Mouse (Mus musculus) embryonic stem cell, embryonic (primary cell): ENCODE measurements around the gene Tbc1d4.

Source experiments
- CTCF ChIA-PET, 4 experiments: fragments of 300-600 bp in 2 of 4; fragments of 350-600 bp in 2 of 4; sonication (Branson Sonifier 250); formaldehyde crosslinking; loops; one replicate each; lab custom pipeline; 2022; ENCODE audit warnings: inconsistent platforms in 2 of 4; lab: Charles Lee
- POLR2A ChIA-PET, 4 experiments: fragments of 300-600 bp in 2 of 4; fragments of 350-600 bp in 2 of 4; sonication (Branson Sonifier 250); formaldehyde crosslinking; loops; one replicate each; lab custom pipeline; 2022; ENCODE audit warnings: antibody characterized with exemption in 4 of 4, inconsistent platforms in 1 of 4; lab: Charles Lee

Tbc1d4 gene

DNA sequence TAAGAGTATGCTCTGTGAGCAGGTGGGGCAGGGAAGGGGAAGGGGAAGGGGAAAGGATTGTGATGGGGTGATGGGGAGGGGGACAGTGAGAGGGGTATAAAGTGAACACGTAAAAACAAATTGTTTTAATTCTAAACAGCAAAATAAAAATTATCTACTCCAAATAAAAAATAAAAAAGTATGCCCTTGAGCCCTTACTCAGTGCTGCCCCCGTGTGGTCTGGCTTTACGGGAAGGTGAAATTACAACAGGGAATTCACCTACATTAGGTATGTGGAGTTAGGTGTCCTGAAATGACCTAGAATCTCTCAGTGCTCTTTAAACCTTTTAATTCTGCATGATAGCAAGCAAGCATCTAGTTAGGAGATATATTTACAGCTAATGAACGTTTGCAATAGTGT is 126.7 kb downstream of the Tbc1d4 start:
- ChIA-PET POLR2A (no interaction called here), CTCF (interaction anchor here (0.6 to 0.7 kb wide), 4 partner anchors 54 to 563 kb away, joined by 3 to 4 read pairs (median 3); no protein-coding TSS in a partner anchor)

DNA sequence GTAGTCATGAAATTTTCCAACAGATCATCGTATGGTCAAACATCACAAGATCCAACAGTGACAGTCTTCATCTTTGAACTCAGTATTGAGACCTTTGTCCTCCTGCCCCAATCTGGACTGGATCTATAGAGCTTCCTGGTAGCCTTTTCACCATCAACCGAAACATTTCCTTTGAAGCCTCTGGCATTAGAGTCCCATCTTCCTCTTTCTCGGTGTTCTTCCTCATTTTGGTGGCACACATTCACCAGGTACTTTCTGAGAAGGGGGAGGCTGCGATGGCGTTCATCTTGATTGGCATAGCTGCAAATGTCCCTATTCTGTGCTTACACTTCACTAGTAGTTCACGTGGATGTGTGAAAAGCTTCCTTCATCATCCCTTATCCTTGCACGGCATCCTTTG is 127.8 kb downstream of the Tbc1d4 start:
- CTCF ChIA-PET = interaction anchor here in 3 of 4 experiments (0.6 to 0.8 kb wide), 4 partner anchors 22 to 733 kb away, joined by 3 to 6 read pairs (median 3); partner anchors contain the start of gene Uchl3 (in 1 of the 3)
- POLR2A ChIA-PET = no interaction called here

- ChIA-PET CTCF (no interaction called here), POLR2A (no interaction called here)
Measured at GRCm38 (mm10) chr14:101480541-101480940, 128.4 kb downstream of the Tbc1d4 start.

- ChIA-PET CTCF (no interaction called here), POLR2A (no interaction called here)
Measured at GRCm38 (mm10) chr14:101477827-101478220, 131.2 kb downstream of the Tbc1d4 start.

DNA sequence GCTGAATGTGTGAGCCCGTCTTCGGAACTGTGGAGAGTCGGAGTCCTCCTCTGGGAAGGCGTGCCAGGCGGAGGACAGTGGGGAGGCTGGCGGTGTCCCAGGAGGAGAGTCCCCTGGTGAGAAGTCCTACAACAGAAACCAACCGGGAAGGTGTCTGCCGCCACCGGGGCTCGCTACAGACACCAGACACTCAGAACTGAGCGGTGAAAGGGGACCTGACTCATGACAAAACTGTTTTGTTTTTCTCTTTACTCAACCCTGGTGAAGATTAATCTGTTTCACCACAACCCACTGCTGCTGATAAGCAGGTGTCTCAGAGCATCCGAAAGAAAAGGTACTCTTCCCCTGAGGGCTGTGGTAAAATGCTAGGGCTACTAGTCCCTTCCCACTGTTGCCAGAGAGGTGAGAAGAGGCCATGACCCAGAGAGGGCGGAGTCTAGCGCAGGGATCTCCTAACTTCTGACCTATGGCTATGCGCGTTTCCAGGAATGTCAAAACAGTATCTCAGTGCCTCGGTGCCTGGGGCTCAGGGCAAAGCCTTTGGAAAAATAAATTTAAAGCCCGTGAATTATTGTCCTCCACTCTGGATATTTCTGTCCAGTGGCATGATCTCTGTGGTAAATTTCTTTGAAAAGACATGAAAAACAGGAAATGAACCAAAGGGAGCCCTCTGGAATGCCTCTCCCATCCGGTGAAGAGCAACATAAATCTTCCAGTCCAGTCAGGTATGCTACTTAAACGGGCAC is 131.7 kb downstream of the Tbc1d4 start:
- ChIA-PET POLR2A (no interaction called here), CTCF (interaction anchor here in 2 of 4 experiments (0.6 to 0.9 kb wide), 2 partner anchors 48 to 131 kb away, joined by 3 to 4 read pairs; partner anchors contain the start of gene Tbc1d4 (in 1 of the 2))

- POLR2A ChIA-PET = no interaction called here
- CTCF ChIA-PET = no interaction called here
Measured at GRCm38 (mm10) chr14:101469475-101470093, 139.4 kb downstream of the Tbc1d4 start.

GRCm38 (mm10) chr14:101468143-101468542 is 140.8 kb downstream of the Tbc1d4 start:
- ChIA-PET CTCF (no interaction called here), POLR2A (no interaction called here)

- POLR2A ChIA-PET = no interaction called here
Measured at GRCm38 (mm10) chr14:101467532-101467931, 141.5 kb downstream of the Tbc1d4 start.

DNA sequence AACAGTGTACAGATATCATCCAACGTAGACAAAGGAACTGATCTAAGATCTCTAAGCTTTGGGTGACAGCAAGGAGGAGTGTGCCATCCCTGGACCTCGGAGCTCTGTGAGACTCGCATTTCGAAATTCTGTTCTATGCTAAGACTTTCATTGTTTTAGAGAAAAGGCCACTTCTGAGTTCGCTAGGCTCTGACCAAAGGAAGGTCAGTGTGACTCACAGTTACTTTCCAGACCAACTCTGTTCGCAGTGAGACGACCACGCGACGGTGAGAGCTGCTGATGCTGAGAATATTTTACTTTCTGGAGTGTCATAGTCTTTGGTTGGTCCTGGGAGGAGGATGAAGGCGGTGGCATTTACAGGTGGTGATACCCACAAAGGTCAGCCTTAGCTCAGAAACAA is 142.5 kb downstream of the Tbc1d4 start:
- ChIA-PET CTCF (interaction anchor here in 1 of 4 experiments (0.7 kb wide), 1 partner anchor 15 kb away, joined by 3 read pairs; no protein-coding TSS in a partner anchor), POLR2A (no interaction called here)

More at GRCm38 (mm10) chr14:101467532-101467931, 141.5 kb downstream of the Tbc1d4 start:
- CTCF ChIA-PET = no interaction called here

DNA sequence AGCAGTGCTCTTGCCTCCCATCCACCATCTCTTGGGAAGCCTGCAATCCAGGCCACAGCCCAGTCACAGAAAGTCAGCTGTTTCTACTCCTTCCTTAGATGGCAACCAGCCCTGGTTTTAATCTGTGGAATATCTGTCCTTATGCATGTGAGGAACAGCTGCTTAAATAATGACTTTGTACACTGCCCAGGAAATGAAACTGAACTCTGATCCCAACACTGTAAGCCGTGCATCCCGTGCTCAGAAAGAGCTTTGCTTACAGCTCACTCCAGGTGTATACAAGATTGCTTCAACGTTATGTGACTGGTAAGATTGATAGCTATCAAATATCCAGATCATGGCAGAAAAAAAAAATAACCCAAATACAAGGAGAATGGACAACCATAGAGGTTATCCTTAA is 143.1 kb downstream of the Tbc1d4 start:
- ChIA-PET POLR2A (no interaction called here), CTCF (no interaction called here)

DNA sequence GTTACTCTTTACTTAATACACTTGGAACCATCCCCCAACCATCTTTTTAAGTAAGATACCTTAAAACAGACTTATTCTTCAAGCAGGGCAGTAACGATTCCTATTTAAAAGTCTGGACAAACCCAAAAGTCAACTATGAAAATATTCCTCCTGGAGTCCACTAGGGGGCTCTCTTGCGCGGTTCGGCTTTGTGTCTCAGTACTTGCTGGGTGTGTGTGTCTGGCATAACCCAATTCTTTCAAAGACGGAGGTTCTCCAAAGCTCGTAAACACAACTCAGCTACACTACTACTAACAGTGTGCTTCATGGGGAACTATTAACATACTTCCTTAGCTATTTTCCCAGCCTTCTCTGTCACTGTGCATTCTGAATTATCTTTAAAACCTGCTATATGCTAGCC is 148.2 kb downstream of the Tbc1d4 start:
- ChIA-PET POLR2A (no interaction called here), CTCF (interaction anchor here in 3 of 4 experiments (0.6 to 2.0 kb wide), 6 partner anchors 18 to 1281 kb away, joined by 3 to 12 read pairs (median 3); partner anchors contain the start of gene Tbc1d4 (in 1 of the 3))

GRCm38 (mm10) chr14:101452915-101453314 is 156.1 kb downstream of the Tbc1d4 start:
- ChIA-PET POLR2A (no interaction called here), CTCF (no interaction called here)

DNA sequence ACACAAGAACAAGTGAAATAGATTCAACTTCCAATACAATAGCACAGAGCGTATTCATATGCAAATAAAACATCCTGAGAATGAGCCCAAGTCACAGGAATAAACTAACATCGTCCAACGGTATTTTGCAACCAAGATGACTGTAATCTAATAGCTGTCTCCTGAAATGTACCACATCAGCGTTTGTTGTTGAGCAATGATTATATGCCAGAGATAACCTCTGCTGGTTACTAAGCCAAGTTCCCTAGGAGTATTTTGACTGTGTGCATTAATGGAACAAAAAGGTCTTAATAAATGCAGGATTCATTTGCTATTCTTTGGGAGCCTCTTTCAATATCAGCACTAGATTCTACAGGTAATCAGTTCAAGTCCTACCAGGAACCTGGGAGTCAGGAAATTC is 161.1 kb downstream of the Tbc1d4 start:
- CTCF ChIA-PET = no interaction called here
- POLR2A ChIA-PET = no interaction called here

DNA sequence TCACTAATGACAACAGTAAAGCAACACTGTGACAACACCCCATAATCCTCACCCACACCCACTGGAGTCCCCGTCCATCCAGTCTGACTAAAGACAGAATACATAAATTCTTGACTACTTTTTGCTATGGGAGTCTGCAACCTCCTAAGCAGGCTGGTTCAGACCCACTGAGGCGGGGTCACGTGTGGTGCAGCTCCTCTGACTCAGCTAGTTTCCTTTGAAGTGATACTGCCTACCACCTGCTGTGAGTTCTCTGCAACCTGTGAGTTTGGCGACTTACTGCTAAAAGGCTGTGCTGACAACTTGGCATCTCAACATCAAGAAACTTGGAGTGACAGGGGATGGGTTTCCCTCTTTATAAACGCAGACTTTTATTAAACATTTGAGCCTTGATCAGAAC is 163.8 kb downstream of the Tbc1d4 start:
- CTCF ChIA-PET = no interaction called here
- POLR2A ChIA-PET = no interaction called here

DNA sequence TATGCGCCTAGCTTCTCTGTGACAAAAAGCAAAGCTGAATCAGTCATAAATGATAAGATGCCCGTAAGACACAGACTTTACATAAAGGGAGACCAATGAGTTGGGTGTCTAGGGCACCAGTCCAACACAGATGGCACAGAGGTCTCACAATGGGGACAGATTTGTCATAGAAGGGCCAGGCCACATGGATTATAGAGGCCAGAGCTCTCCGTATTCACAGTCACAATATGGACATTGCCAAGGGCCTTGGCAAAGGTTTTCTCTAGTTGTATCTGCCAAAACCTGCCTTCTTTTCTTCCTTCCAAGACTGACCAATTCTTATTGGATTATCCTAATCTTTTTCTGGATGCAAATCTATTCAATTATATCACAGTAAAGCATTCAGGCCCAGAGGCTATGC is 171.1 kb downstream of the Tbc1d4 start:
- CTCF ChIA-PET = no interaction called here
- POLR2A ChIA-PET = no interaction called here

DNA sequence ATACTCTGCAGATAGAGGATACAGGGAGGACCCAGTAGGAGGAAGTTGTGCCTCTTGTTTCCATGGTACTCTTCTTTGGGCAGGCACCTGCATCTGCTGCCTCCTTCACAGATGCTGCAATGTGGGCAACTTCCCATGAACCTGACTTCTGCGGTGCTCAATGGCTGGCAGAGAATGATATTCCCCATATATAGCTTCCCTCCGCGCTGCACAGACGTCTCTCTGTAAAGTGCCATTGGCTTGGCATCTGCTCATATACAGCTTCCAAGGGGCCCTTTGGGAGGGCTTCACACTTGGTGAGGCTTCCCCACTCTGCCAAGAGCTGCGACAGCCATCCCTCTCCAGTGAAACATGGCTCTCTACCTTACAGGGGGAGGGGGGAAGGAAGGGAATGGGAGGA is 178.5 kb downstream of the Tbc1d4 start:
- POLR2A ChIA-PET = no interaction called here
- CTCF ChIA-PET = no interaction called here

- POLR2A ChIA-PET = no interaction called here
- CTCF ChIA-PET = interaction anchor here in 3 of 4 experiments (0.8 to 1.4 kb wide), 3 partner anchors 49 to 489 kb away, joined by 3 to 4 read pairs (median 3); no protein-coding TSS in a partner anchor
Measured at GRCm38 (mm10) chr14:101428805-101429516, 180.0 kb downstream of the Tbc1d4 start.

GRCm38 (mm10) chr14:101417679-101418078 is 191.3 kb downstream of the Tbc1d4 start:
- POLR2A ChIA-PET = no interaction called here
- CTCF ChIA-PET = no interaction called here
